24 mouse cellular contexts compared by ENCODE assay signal in genomic region chr1:168408757-168409156, GRCm38 (mm10). TPM values are rescaled to one million over a fixed set of nuclear protein-coding genes. Genes with fewer than 3 reads are reported as not detected.
A peak's percentile ranks its signal among the peaks of the same experiment; 100 is the strongest.
DNase-seq lines count a peak whose midpoint lies in the region; ATAC-seq and TF ChIP-seq lines count a peak whose summit lies in the region.
"Had no signal": no experiment of that assay in that cellular context is flagged by ENCODE, and none has a peak within 500 bp of the region (broad histone marks: within the 10 kb centered on the region; RNA-seq: fewer than 3 reads in every experiment).

No protein-coding gene starts in this region.

- 0 out of 2 replicates have a peak overlapping the region, but pooled peaks have one; percentile 28 for H3K27ac ChIP-seq in heart, embryonic 15.5 days
- no peak overlapping the region for H3K27ac ChIP-seq in heart, adult 2 months
- peak overlapping the region; percentile 23; the same call in 1 of the 2 replicates for H3K27ac ChIP-seq in layer of hippocampus, adult 2 months
- H3K27ac ChIP-seq in forebrain, embryonic 12.5 days = 0 out of 2 replicates have a peak overlapping the region, but pooled peaks have one; percentile 32
- H3K27ac ChIP-seq: hindbrain, postnatal 0 days; limb, embryonic 10.5 days; stomach, embryonic 15.5 days had no signal

- no peak for DNase-seq in heart, adult 2 months
- DNase-seq in layer of hippocampus, adult 2 months (ENCODE audit: low spot score in 2 of 2) = no peak
- DNase-seq in layer of hippocampus, adult 18-20 months (ENCODE audit: low spot score in 2 of 2) = no peak
- peak; percentile 69 for DNase-seq in brain, adult 2 months (ENCODE audit: low read depth, low spot score)
- no peak for DNase-seq in adrenal gland, postnatal 10 days
- DNase-seq: adrenal gland, adult 2 months; cerebellum, adult 9-11 months; gastrocnemius, postnatal 36 days; heart, postnatal 10 days; kidney, postnatal 10 days; liver, postnatal 0 days; right cerebral cortex, postnatal 14 days; spleen, adult 18-20 months; thymus, adult 2 months had no signal

- H3K4me1 ChIP-seq in heart, embryonic 15.5 days (replicated peaks) = peaks cover 57% of the 10 kb centered on the region
- H3K4me1 ChIP-seq in heart, adult 2 months (ENCODE audit: control insufficient read depth, insufficient read depth, low read length) = no peaks in the 10 kb centered on the region; the same call in 1 of the 2 replicates
- H3K4me1 ChIP-seq in forebrain, embryonic 12.5 days = peaks cover 71% of the 10 kb centered on the region

- H3K36me3 ChIP-seq in heart, embryonic 15.5 days = no peaks in the 10 kb centered on the region
- peaks cover 3% of the 10 kb centered on the region; the same call in 1 of the 2 replicates for H3K36me3 ChIP-seq in heart, adult 2 months (ENCODE audit: control insufficient read depth, insufficient read depth, low read length)
- peaks cover 35% of the 10 kb centered on the region for H3K36me3 ChIP-seq in forebrain, embryonic 12.5 days (replicated peaks)
- H3K36me3 ChIP-seq: stomach, embryonic 15.5 days had no signal

- H3K4me3 ChIP-seq in heart, embryonic 15.5 days = no peak overlapping the region
- H3K4me3 ChIP-seq in heart, adult 2 months = no peak overlapping the region
- H3K4me3 ChIP-seq in layer of hippocampus, adult 2 months = no peak overlapping the region
- H3K4me3 ChIP-seq in forebrain, embryonic 12.5 days (replicated peaks) = no peak overlapping the region
- H3K4me3 ChIP-seq: embryonic facial prominence, embryonic 12.5 days; erythroblast, embryonic 14.5 days; limb, embryonic 10.5 days; stomach, embryonic 15.5 days had no signal

- no peaks in the 10 kb centered on the region for H3K9me3 ChIP-seq in heart, embryonic 15.5 days (replicated peaks)
- no peaks in the 10 kb centered on the region for H3K9me3 ChIP-seq in forebrain, embryonic 12.5 days
- H3K9me3 ChIP-seq: embryonic facial prominence, embryonic 12.5 days; limb, embryonic 10.5 days; stomach, embryonic 15.5 days had no signal

- H3K79me2 ChIP-seq in heart, adult 2 months (replicated peaks; ENCODE audit: control insufficient read depth, insufficient read depth, low read length) = no peaks in the 10 kb centered on the region

- TF ChIP-seq CTCF in heart, adult 2 months (IDR thresholded peaks at IDR 0.05) = no peak
- no peak for TF ChIP-seq CTCF in layer of hippocampus, adult 2 months (conservative IDR thresholded peaks at IDR 0.05)

- H3K27me3 ChIP-seq in heart, embryonic 15.5 days = no peaks in the 10 kb centered on the region
- H3K27me3 ChIP-seq in heart, adult 2 months (ENCODE audit: control insufficient read depth, insufficient read depth, low read length) = no peaks in the 10 kb centered on the region
- no peaks in the 10 kb centered on the region for H3K27me3 ChIP-seq in forebrain, embryonic 12.5 days
- H3K27me3 ChIP-seq: embryonic facial prominence, embryonic 12.5 days; stomach, embryonic 15.5 days had no signal

- H3K9ac ChIP-seq in heart, embryonic 15.5 days = no peak overlapping the region
- H3K9ac ChIP-seq in heart, adult 2 months (ENCODE audit: low read depth, low read length) = no peak overlapping the region
- H3K9ac ChIP-seq in forebrain, embryonic 12.5 days = no peak overlapping the region; the same call in 1 of the 2 replicates
- H3K9ac ChIP-seq: embryonic facial prominence, embryonic 12.5 days; liver, postnatal 0 days; stomach, embryonic 15.5 days had no signal

- no peak for TF ChIP-seq EP300 in heart, adult 2 months (IDR thresholded peaks at IDR 0.05; ENCODE audit: insufficient read depth, low read depth, low read length)

- no peak overlapping the region for H3K4me2 ChIP-seq in heart, embryonic 15.5 days
- H3K4me2 ChIP-seq in forebrain, embryonic 12.5 days = no peak overlapping the region
- H3K4me2 ChIP-seq: embryonic facial prominence, embryonic 12.5 days; midbrain, embryonic 11.5 days; stomach, embryonic 15.5 days had no signal

- intact Hi-C loops in heart, adult 2 months (cut with DNase I) = no loop called here

- ATAC-seq in heart, embryonic 15.5 days (replicated peaks; ENCODE audit: insufficient number of reproducible peaks, insufficient read depth, low FRiP score, low read depth) = no peak
- ATAC-seq in forebrain, embryonic 12.5 days (ENCODE audit: low FRiP score) = no peak
- ATAC-seq in erythroid progenitor cell, adult 5-6 weeks (replicated peaks; ENCODE audit: low FRiP score, poor library complexity, severe bottlenecking) = no peak
- ATAC-seq: hindbrain, postnatal 0 days; intestine, postnatal 0 days; liver, postnatal 0 days had no signal

- 62% methylated on average over 10 of the region's 10 CpGs for WGBS in heart, embryonic 15.5 days
- WGBS in heart, adult 2 months = 79% methylated on average over 10 of the region's 10 CpGs
- WGBS in forebrain, embryonic 12.5 days = 61% methylated on average over 10 of the region's 10 CpGs

- TF ChIP-seq POLR2A in heart, adult 2 months (IDR thresholded peaks at IDR 0.05; ENCODE audit: insufficient read depth, low read depth, low read length) = no peak

RNA-seq across cellular contexts. Expression of gene Pbx1, which starts 23.3 kb away (rescaled TPM):
- 21.6 and 22.1 TPM in 2 replicates for polyA plus RNA-seq in heart, embryonic 15.5 days (2015; fragmentation: Nextera tagmentation; extraction: Ambion mirVana)
- 10 to 100 TPM; 52.8 to 54.7 TPM for total RNA-seq in heart, adult 2 months (2021)
- 33.1 and 47.6 TPM in 2 replicates for polyA plus RNA-seq in heart, adult 2 months (2012; rRNA removed)
- total RNA-seq in layer of hippocampus, adult 2 months (2021) = 100 to 1,000 TPM; 120 to 123 TPM
- total RNA-seq in layer of hippocampus, adult 18-20 months (2021) = 100 to 1,000 TPM; 122 to 127 TPM
- polyA plus RNA-seq in forebrain, embryonic 12.5 days (2016; fragmentation: Nextera tagmentation; extraction: Ambion mirVana) = 69.4 and 72.2 TPM in 2 replicates
- 100 to 1,000 TPM; 117 to 131 TPM for total RNA-seq in adrenal gland, postnatal 10 days (2021)
- total RNA-seq in erythroid progenitor cell, adult 5-6 weeks (2015; ENCODE audit: low replicate concordance) = 2.5 and 4.6 TPM in 2 replicates
- total RNA-seq in erythroid progenitor cell, adult 5-6 weeks (2017; ENCODE audit: low replicate concordance) = 1.3 and 2.1 TPM in 2 replicates

Comparison
In these comparisons a context has a peak if more than half of its experiments do, and no peak if none do; other contexts are left out.
1. RNA of gene Pbx1, which starts 23.3 kb away (total RNA-seq): 117 to 131 TPM in adrenal gland, postnatal 10 days, 122 to 127 TPM in layer of hippocampus, adult 18-20 months, 120 to 123 TPM in layer of hippocampus, adult 2 months and 52.8 to 54.7 TPM in heart, adult 2 months; 1.3 to 4.6 TPM in erythroid progenitor cell, adult 5-6 weeks; every median in the first group is over 4 times any median in the second.